Mouse (Mus musculus) C2C12 (cell line): Measurements from ENCODE around the gene Tet3. TPM values are rescaled to one million over a fixed set of nuclear protein-coding genes. Genes with fewer than 3 reads are reported as not detected.

Experiments used
- H3K27me3 ChIP-seq: one replicate; pipeline ENCODE4 v1.6.1; 2011; ENCODE audit not compliant: control insufficient read depth, insufficient read depth, insufficient read length
- H3K36me3 ChIP-seq: one replicate; pipeline ENCODE4 v1.6.1; 2011; ENCODE audit not compliant: control insufficient read depth, insufficient read depth
- H3K4me3 ChIP-seq: one replicate; pipeline ENCODE4 v1.5.1; 2011; ENCODE audit warnings: mild to moderate bottlenecking, control low read depth; ENCODE audit not compliant: poor library complexity, insufficient read depth, severe bottlenecking
- H3K79me2 ChIP-seq: one replicate; pipeline ENCODE4 v1.6.1; 2011; ENCODE audit not compliant: control insufficient read depth, insufficient read depth
- H3K79me3 ChIP-seq: one replicate; pipeline ENCODE4 v1.6.1; 2011; ENCODE audit warnings: low read depth, control low read depth
- H3ac ChIP-seq: one replicate; pipeline ENCODE3; 2011; ENCODE audit warnings: low read depth; ENCODE audit not compliant: control insufficient read depth, insufficient read length
- CEBPB ChIP-seq: IDR thresholded peaks from one replicate; pipeline ENCODE4 v1.6.1; 2011; ENCODE audit warnings: low read depth, mild to moderate bottlenecking, control low read depth, moderate library complexity
- CTCF ChIP-seq: IDR thresholded peaks from one replicate; pipeline ENCODE4 v1.5.1; 2011; ENCODE audit not compliant: control insufficient read depth, insufficient read depth, insufficient read length
- FOSL1 ChIP-seq: IDR thresholded peaks from one replicate; pipeline ENCODE4 v1.8.0; 2011; ENCODE audit warnings: mild to moderate bottlenecking, low read length; ENCODE audit not compliant: poor library complexity, insufficient read depth, severe bottlenecking
- MAX ChIP-seq: IDR thresholded peaks from one replicate; pipeline ENCODE4 v1.6.1; 2011; ENCODE audit warnings: mild to moderate bottlenecking, control low read depth
- MYOD1 ChIP-seq: IDR thresholded peaks from one replicate; pipeline ENCODE4 v1.6.1; 2011; ENCODE audit warnings: low read depth; ENCODE audit not compliant: control insufficient read depth, insufficient read length
- MYOG ChIP-seq: IDR thresholded peaks from one replicate; pipeline ENCODE4 v1.6.1; 2011; ENCODE audit not compliant: control insufficient read depth, insufficient read length; ENCODE audit errors: extremely low read depth
- USF1 ChIP-seq: IDR thresholded peaks from one replicate; pipeline ENCODE4 v1.6.1; 2011; ENCODE audit warnings: low read depth, mild to moderate bottlenecking, control low read depth, moderate library complexity
- polyA plus RNA-seq: library from polyadenylated mRNA; unstranded; fragments of >200 nt; fragmentation: generic; extraction: Trizol; gene quantifications from one replicate; pipeline ENCODE4 v1.2.1, GENCODE M21; 2012; ENCODE audit warnings: missing spikeins

Tet3 gene
- polyA plus RNA-seq, 1 experiment: 6.0 TPM

DNA sequence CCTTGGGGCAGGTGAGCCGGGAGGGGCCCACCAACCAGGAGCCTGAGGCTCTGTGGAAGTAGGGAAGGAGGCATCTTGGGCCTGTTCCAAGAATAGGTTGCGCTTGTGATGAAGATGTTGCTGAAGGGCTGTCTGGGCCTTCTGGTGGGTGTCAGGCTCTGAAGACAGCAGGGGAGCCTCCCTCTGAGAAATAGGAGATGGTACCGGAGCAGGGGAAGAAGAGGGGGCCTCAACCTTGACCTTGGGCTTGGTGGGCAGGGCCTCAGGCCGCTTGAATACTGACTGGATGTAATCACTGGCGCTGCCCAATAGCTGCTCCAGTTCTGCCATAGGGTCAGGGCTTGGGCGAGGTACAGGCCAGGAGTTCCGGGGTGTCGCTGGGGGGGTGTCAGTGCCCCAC is 55.4 kb downstream of the Tet3 start:
- TF ChIP-seq FOSL1 (no peak), MYOD1 (no peak), MAX (no peak), USF1 (no peak), CTCF (no peak), MYOG (no peak), CEBPB (no peak)
- no peak overlapping the region for H3ac ChIP-seq
- H3K36me3 ChIP-seq: peaks cover 62% of the 10 kb centered on the region
- H3K4me3 ChIP-seq: no peak overlapping the region
- no peaks in the 10 kb centered on the region for H3K27me3 ChIP-seq
- peaks cover 17% of the 10 kb centered on the region for H3K79me3 ChIP-seq
- H3K79me2 ChIP-seq: peaks cover 43% of the 10 kb centered on the region

DNA sequence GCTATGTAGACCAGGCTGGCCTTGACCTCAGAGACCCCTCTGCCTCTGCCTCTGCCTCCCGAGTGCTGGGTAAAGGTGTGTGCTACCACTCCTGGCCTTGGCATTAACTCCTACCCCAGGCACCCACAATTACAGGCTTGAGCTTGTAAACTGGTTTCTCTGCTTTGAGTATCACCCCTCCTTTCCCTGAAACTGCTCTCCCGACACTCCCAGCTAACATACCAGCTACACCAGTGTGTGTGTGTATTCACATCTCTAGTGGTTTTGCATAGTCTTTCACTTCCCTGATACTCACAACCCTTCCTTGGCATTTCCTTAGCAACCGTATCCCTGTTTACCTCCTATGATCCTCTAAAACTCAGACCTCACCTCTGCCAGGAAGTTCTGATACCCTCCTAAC is 59.1 kb downstream of the Tet3 start:
- H3K27me3 ChIP-seq: no peaks in the 10 kb centered on the region
- H3K4me3 ChIP-seq: no peak overlapping the region
- peaks cover 60% of the 10 kb centered on the region for H3K36me3 ChIP-seq
- H3ac ChIP-seq: no peak overlapping the region
- peaks cover 7% of the 10 kb centered on the region for H3K79me3 ChIP-seq
- peaks cover 31% of the 10 kb centered on the region for H3K79me2 ChIP-seq
- TF ChIP-seq CEBPB (no peak), MYOG (no peak), CTCF (no peak), USF1 (no peak), MYOD1 (no peak)

DNA sequence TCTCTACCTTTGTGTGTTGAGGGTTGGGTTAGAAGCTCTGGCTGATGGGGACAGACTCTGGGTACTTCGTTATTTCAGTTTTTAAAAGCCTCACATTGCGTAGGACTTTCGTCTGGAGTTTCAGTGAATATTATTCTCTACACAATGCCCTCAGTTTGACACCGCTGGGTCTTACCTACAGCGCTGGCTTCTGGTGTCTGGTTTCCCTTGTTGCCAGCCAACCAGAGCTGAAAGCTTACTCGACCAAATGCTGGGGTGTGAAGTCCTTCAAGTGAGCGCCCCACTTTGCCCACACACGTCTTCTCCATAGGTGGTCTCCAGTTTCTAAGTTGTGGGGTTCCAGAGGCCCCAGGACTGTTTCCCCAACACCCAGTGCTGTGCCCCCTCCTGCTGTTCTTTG is 61.2 kb downstream of the Tet3 start:
- Histone ChIP-seq H3ac (no peak overlapping the region), H3K4me3 (no peak overlapping the region), H3K79me3 (peaks cover 15% of the 10 kb centered on the region), H3K36me3 (peaks cover 57% of the 10 kb centered on the region), H3K27me3 (no peaks in the 10 kb centered on the region), H3K79me2 (peaks cover 49% of the 10 kb centered on the region)
- TF ChIP-seq CTCF: no peak
- TF ChIP-seq MYOD1: no peak
- TF ChIP-seq MAX: no peak
- no peak for TF ChIP-seq USF1
- no peak for TF ChIP-seq CEBPB
- no peak for TF ChIP-seq MYOG
- no peak for TF ChIP-seq FOSL1

DNA sequence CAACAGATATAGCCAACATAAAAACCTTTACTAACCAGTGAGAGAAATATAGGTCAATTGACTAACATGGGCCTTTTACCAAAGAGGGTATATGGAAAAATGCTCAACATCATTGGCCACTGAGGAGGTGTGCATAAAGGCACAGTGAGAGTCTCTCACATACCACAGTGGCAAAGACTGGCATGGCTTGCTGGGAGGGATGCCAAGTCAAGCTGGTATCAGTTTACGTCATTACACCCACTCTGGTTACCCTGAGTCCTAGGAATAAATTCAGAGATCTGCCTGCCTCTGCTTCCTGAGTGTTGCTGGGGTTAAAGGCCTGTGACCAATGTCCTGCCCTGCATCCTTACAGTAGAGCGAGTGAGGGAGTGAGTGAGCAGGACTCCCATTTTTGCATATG is 62.2 kb downstream of the Tet3 start:
- Histone ChIP-seq H3K4me3 (no peak overlapping the region), H3ac (no peak overlapping the region), H3K79me3 (peaks cover 15% of the 10 kb centered on the region), H3K79me2 (peaks cover 56% of the 10 kb centered on the region), H3K36me3 (peaks cover 55% of the 10 kb centered on the region), H3K27me3 (no peaks in the 10 kb centered on the region)
- no peak for TF ChIP-seq FOSL1

DNA sequence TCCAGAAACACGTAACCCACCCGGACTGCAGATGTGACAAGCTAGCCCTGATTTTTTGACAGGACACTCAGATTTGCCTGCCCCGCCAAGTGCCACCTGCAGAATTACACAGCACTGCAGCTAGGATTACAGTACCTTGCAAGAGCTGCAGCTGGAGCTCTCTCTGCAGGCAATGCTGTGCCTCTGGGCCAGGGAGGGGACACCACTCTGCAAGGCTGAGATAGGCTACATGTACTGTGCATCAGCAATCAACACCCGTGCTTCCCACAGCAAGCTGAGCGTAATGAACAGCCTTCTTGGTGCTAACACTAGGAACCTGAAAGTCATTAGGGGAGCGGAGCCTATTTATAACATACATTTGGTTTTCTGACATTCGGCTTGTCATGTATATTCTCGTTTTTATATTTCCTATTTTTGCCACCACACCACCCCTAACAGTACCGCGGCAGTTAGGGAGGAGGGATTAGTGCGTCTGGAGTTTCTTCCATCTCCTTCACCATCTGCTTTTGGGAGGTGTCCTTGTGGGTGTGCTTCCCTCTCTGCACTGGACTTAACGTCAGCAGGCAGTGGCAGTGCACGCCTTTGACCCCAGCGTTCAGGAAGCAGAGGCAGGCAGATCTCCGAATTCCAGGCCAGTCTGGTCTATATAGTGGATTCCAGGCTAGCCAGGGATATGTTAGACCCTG is 63.2 kb downstream of the Tet3 start:
- H3K27me3 ChIP-seq: no peaks in the 10 kb centered on the region
- no peak overlapping the region for H3K4me3 ChIP-seq
- H3K79me2 ChIP-seq: peaks cover 64% of the 10 kb centered on the region
- no peak for TF ChIP-seq USF1
- peaks cover 46% of the 10 kb centered on the region for H3K36me3 ChIP-seq
- no peak overlapping the region for H3ac ChIP-seq
- peaks cover 23% of the 10 kb centered on the region for H3K79me3 ChIP-seq

DNA sequence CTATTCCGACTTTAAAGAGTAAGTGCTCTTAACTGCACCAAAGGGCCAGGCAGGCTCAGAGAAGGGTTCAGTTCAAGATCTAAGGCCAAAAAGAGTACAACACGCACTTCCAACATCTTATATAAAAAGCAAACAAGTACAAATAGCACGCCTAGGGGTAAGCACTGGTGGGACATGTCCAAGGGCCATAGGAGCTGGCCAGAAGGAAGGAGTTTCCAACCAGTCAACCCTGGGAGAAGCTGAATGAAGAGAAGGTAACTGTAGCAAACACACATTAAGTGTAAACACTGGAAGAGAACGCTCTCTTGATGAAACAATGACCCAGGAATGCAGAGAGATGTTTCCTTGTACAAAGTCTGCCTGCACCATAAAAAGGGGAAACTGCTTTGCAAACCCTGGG is 64.8 kb downstream of the Tet3 start:
- Histone ChIP-seq H3K79me3 (peaks cover 30% of the 10 kb centered on the region), H3K4me3 (no peak overlapping the region), H3K79me2 (peaks cover 70% of the 10 kb centered on the region), H3K36me3 (peaks cover 40% of the 10 kb centered on the region), H3K27me3 (no peaks in the 10 kb centered on the region), H3ac (no peak overlapping the region)
- TF ChIP-seq FOSL1 (no peak), CTCF (no peak), CEBPB (no peak), MAX (no peak), MYOG (no peak), USF1 (no peak), MYOD1 (no peak)
